Mouse (Mus musculus) right cerebral cortex, adult 2 months (tissue): Measurements from ENCODE around the gene Olfr1044.
"Not testable (repeated sequence)": the region's sequence is repeated elsewhere in the genome, so short reads cannot be mapped to it uniquely, and the experiment has no call there.

ENCODE experiments used
- DNase-seq, 2 experiments: peaks; one replicate each; pipeline ENCODE4 v3.0.0; 2021 to 2022; ENCODE audit warnings: low spot score in 2 of 2

Olfr1044 gene

GRCm38 (mm10) chr2:86177720-86178119 is at the start of gene Olfr1044:
Gene Olfr1044 (minus strand): TSS chr2:86177820.
- DNase-seq: no peak

GRCm38 (mm10) chr2:86219214-86219613 is 41.6 kb upstream of the Olfr1044 start, which contains the start of gene Olfr1046:
Gene Olfr1046 (minus strand): TSS chr2:86219314.
- DNase-seq: no peak

- DNase-seq: no peak
These were observed 25.3 kb upstream of the Olfr1044 start, which contains the start of gene Olfr1045 for GRCm38 (mm10) chr2:86202909-86203308. Gene Olfr1045 (minus strand): TSS chr2:86203009.

- DNase-seq: no peak
These were observed 18.2 kb upstream of the Olfr1044 start for GRCm38 (mm10) chr2:86195863-86196262.

GRCm38 (mm10) chr2:86185583-86185982 is 8.0 kb upstream of the Olfr1044 start, which contains the start of gene Olfr52:
Gene Olfr52 (minus strand): TSS chr2:86185683.
- no peak for DNase-seq

- no peak for DNase-seq
These were observed 2.3 kb upstream of the Olfr1044 start for GRCm38 (mm10) chr2:86179950-86180349.

GRCm38 (mm10) chr2:86175422-86175821 is 2.2 kb downstream of the Olfr1044 start:
- not testable (repeated sequence) for DNase-seq

GRCm38 (mm10) chr2:86167422-86167821 is 10.2 kb downstream of the Olfr1044 start, which contains the start of gene Olfr1043:
Gene Olfr1043 (minus strand): TSS chr2:86167522.
- no peak for DNase-seq

GRCm38 (mm10) chr2:86161738-86162137 is 15.9 kb downstream of the Olfr1044 start, which contains the start of gene Olfr1042:
Gene Olfr1042 (minus strand): TSS chr2:86161838.
- DNase-seq: no peak

GRCm38 (mm10) chr2:86146632-86147031 is 31.0 kb downstream of the Olfr1044 start, which contains the start of gene Olfr1040:
Gene Olfr1040 (minus strand): TSS chr2:86146732.
- no peak for DNase-seq

- DNase-seq: no peak
These were observed 41.8 kb downstream of the Olfr1044 start, which contains the start of gene Olfr1039 for GRCm38 (mm10) chr2:86135828-86136227. Gene Olfr1039 (minus strand): TSS chr2:86135928.
